Mouse (Mus musculus): ENCODE measurements around the gene Sel1l3. TPM values are rescaled to one million over a fixed set of nuclear protein-coding genes. Genes with fewer than 3 reads are reported as not detected.

The Sel1l3 gene
- 33.5 and 35.5 TPM in 2 replicates for polyA plus RNA-seq (2012; rRNA removed)

- peak; percentile 83 for DNase-seq (ENCODE audit: low read depth, low spot score)
- whole genome bisulfite sequencing, result 1% methylated on average over 26 of the region's 29 CpGs
Measured at GRCm38 (mm10) chr5:53213711-53214352, at the start of gene Sel1l3. Sel1l3 (minus strand) TSS chr5:53213927.

DNA sequence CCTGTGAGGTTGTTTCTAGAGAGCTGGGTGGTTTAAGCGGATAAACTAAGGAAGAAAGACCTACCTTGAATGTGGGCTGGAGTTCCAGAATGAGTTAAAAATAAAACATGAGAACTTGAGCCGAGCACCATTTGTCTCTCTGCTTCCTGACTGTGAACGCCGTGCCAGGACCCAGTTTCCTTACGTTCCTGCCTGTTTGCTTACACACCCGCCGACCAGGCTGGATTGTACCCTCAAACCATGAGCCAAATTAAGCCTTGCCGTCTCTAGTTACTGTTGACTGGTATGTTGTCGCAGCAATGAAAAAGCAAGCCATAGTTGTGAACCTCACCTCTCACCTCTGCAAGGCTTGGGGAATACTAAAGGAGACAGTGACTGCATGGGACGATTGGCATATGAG lies 48.3 kb upstream of the Sel1l3 start:
- no peak for DNase-seq (ENCODE audit: low read depth, low spot score)
- 75% methylated on average over 10 of the region's 10 CpGs for WGBS

GRCm38 (mm10) chr5:53259894-53260293 lies 46.2 kb upstream of the Sel1l3 start:
- no peak for DNase-seq (ENCODE audit: low read depth, low spot score)
- 77% methylated on average over 5 of the region's 5 CpGs for WGBS

- WGBS, result 10% methylated on average over 29 of the region's 29 CpGs
- DNase-seq (ENCODE audit: low read depth, low spot score), result no peak
Measured at GRCm38 (mm10) chr5:53258038-53258786, 44.5 kb upstream of the Sel1l3 start.

DNA sequence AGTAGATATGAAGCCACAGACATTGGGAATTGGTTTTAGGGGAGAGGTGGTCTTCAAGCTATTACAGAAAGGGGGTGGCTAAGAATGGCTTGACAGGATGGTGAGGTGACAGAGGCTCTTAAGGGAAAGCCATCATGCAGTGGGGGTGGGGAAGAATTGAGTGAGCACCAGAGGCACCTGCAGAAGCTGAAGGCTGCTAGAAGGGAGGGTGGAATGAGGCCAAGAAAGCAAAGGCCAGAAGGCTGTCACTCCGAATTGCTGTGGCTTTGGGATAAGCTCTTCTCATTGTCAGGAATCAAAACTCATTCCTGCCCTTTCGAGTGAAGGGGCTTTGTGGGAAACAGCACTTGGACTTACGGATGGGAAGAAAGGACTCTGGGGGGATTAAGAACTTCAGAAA lies 41.1 kb upstream of the Sel1l3 start:
- 72% methylated on average over 3 of the region's 3 CpGs for WGBS

GRCm38 (mm10) chr5:53254154-53254553 lies 40.4 kb upstream of the Sel1l3 start:
- WGBS, result 80% methylated on average over 5 of the region's 5 CpGs
- DNase-seq (ENCODE audit: low read depth, low spot score), result no peak

More for the DNA sequence above, 41.1 kb upstream of the Sel1l3 start:
- no peak for DNase-seq (ENCODE audit: low read depth, low spot score)

GRCm38 (mm10) chr5:53249431-53250061 lies 35.8 kb upstream of the Sel1l3 start:
- no peak for DNase-seq (ENCODE audit: low read depth, low spot score)
- WGBS, result 87% methylated on average over 4 of the region's 4 CpGs

GRCm38 (mm10) chr5:53248499-53248898 lies 34.8 kb upstream of the Sel1l3 start:
- no peak for DNase-seq (ENCODE audit: low read depth, low spot score)
- WGBS, result 84% methylated on average over 11 of the region's 11 CpGs

DNA sequence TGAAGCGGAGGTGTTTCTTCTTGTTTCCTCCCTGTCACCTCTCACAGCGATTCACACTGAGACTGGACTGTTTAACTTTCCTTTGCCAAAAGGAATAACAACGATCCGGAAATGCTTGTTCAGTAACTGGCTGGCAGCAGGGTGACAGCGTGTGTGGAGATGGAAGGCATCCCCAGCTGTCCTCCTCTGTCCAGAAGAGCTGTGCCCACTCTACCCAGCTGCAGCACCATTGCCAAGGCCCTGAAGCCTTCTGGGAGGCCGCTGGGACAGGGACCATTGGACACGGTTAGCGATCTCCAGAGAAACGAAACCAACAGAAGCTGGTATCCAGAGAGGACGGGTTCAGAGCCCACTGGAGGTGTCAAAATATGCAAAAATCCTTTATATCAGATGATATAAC lies 30.2 kb upstream of the Sel1l3 start:
- WGBS, result 54% methylated on average over 10 of the region's 10 CpGs
- no peak for DNase-seq (ENCODE audit: low read depth, low spot score)

DNA sequence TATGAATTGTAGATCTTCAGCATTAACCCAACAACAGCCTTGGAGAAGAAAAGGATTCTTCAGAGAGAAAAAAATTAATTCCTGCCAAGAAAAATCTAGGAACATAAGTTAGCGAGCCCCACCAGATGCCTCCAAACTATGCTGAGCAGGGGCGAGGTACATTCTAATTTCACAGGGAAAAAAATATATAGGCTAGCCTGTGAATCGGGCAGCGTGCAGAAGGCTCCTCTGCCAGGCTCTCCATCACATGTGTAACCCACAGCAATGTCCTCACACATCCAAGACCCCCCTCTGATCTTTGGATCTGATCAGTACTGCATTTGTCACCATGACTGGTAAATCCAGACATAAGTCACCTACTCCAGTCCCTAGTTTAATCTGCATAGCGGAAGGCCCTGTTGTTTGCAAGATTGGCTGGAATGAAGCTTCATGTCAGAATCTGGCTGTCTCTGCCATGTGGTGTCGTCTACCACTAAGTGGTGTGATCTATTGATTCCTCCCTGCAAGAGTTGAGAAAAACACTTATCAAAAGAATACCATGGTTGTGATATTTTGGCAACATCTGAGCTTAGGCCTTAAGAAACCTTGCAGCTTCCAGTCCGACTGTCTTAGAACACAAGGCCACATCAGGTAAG lies 29.3 kb upstream of the Sel1l3 start:
- 91% methylated on average over 7 of the region's 7 CpGs for WGBS
- no peak for DNase-seq (ENCODE audit: low read depth, low spot score)

GRCm38 (mm10) chr5:53241963-53242362 lies 28.2 kb upstream of the Sel1l3 start:
- WGBS, result 81% methylated on average over 5 of the region's 5 CpGs
- DNase-seq (ENCODE audit: low read depth, low spot score), result no peak

DNA sequence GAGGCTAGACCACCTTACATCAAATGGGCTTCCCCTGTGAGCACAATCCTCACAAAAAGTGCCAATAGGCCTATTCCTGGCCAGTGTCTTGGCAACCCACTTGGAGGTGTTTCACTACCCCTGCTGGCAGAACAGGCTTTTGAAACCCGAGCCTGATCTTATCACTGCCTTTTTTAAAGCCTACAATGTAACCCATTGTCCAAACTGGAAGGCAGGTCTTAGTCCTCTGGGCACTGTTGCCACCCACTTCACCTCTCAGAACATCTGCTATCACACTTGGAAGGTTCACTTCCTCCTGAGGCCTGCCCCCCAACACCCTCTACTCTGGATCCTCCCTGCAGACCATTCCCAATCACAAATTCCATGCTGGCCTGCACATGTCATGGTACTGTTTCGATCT lies 27.4 kb upstream of the Sel1l3 start:
- WGBS, result 61% methylated on average over 2 of the region's 2 CpGs
- DNase-seq (ENCODE audit: low read depth, low spot score), result no peak

- no peak for DNase-seq (ENCODE audit: low read depth, low spot score)
- WGBS, result 74% methylated on average over 11 of the region's 11 CpGs
Measured at GRCm38 (mm10) chr5:53239831-53240440, 26.2 kb upstream of the Sel1l3 start.

DNA sequence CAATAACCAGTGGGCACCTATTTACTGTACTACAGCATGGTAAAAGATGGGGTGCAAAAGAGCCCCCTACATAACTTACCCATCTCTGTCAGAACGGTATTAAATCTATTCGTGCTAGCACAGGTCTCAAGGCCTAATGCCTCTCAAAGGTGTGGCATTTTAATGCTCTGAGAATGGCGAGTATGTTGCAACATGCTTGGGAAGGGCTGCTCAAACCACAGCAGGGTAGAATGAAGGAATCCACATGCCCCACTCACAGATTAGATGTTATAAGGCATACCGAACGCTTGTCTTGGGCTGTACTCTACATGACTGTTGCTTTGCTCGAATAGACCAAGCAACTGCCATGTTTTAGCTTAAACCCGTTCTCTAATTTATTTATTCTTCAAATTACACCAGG lies 25.5 kb upstream of the Sel1l3 start:
- WGBS, result 75% methylated on average over 7 of the region's 7 CpGs
- DNase-seq (ENCODE audit: low read depth, low spot score), result no peak

- no peak for DNase-seq (ENCODE audit: low read depth, low spot score)
- WGBS, result 77% methylated on average over 7 of the region's 7 CpGs
Measured at GRCm38 (mm10) chr5:53238761-53239160, 25.0 kb upstream of the Sel1l3 start.

DNA sequence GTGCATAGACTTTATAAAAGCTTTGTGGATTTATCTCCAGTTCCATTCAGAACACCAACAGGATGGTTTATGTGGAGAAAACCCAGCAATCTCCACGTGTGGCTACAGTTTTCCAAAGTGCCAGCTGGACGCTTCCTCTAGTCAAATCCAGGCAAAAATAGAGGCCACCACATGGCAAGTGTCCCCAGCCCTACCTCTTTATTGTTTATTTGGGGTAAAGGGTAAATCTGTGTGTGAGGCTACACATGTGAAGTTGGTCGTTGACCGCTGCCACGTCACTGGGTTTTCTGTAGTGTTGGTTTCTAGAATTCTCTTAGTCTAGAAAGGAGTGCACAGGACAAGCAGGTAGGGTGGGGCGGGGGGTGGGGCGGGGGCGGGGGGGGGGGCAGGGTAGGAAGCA lies 23.0 kb upstream of the Sel1l3 start:
- WGBS, result 57% methylated on average over 8 of the region's 8 CpGs
- DNase-seq (ENCODE audit: low read depth, low spot score), result no peak

- WGBS, result 7% methylated on average over 5 of the region's 5 CpGs
- no peak for DNase-seq (ENCODE audit: low read depth, low spot score)
Measured at GRCm38 (mm10) chr5:53236136-53236535, 22.4 kb upstream of the Sel1l3 start.

GRCm38 (mm10) chr5:53235551-53235950 lies 21.8 kb upstream of the Sel1l3 start:
- 26% methylated on average over 4 of the region's 4 CpGs for WGBS
- no peak for DNase-seq (ENCODE audit: low read depth, low spot score)

- WGBS, result 76% methylated on average over 4 of the region's 4 CpGs
- DNase-seq (ENCODE audit: low read depth, low spot score), result no peak
Measured at GRCm38 (mm10) chr5:53230560-53230959, 16.8 kb upstream of the Sel1l3 start.

DNA sequence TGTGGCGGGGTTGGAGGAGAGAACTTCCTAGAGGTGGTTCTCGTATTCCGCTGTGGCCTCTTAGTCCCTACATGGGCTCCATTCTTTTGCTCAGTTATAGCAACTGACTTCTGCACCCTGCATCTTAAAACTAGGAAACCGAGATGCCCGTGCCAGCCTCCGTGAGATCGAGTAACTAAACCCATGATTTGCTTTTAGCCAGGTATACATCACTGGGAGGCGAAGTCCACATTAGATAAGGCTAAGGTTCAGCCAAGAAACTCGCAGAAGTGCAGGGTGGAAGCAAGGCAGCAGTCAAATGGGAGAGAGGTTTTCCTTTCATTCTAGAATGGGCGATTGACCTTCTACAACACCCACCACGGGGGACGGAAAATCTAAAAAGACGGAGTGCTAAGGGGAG lies 11.7 kb upstream of the Sel1l3 start:
- no peak for DNase-seq (ENCODE audit: low read depth, low spot score)
- 82% methylated on average over 13 of the region's 13 CpGs for WGBS
